Mouse (Mus musculus): Measurements from ENCODE around the gene Gstt1.

Gene Gstt1

DNA sequence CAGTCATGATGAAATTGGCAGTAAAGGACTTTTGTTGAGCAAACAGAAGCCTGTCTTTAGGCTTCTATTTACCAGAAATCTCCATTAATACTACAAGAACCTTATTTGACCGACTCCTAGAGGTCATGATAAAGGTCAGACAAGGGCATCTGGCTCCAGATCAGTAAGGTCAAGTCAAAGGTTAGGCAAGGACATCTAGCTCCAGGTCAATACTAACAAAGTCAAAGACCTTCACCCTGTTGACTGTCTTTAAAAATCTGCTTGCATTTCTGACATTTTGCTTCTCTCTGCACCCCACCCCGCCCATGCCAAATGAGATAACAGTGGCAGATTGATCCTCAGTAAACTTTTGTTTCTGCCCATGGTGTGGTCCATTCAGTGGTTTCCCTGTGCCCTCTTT, 5.8 kb upstream of the Gstt1 start:
- no peak for DNase-seq (ENCODE audit: low read depth)

DNA sequence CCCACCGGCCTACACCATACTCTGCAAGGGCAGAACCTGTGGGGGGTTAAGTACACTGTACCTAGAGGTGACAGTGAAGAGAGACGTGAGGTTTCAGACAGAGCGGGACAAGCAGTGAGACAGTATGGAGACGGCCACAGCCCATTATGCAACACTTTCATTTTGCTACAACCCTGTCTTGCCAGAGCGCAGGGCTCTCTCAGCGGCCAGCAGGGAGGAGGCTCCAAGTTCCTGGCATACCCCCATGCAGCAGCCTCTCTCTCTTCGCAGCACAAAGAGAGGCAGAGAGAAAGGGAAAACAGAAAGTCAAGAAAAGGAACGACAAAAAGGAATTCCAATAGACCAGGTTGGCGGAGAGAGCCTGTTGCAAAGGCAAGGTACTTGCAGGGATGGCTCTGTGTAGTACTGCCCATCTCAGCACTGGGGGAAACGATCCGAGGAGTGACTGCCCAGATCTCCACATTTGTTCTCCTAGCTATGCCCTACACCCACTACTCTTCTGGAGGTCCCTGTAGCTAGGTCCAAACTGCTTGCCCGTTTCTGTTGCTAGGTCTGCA, 687 bp downstream of the Gstt1 start:
- peak; percentile 61 for DNase-seq (ENCODE audit: low read depth)

DNA sequence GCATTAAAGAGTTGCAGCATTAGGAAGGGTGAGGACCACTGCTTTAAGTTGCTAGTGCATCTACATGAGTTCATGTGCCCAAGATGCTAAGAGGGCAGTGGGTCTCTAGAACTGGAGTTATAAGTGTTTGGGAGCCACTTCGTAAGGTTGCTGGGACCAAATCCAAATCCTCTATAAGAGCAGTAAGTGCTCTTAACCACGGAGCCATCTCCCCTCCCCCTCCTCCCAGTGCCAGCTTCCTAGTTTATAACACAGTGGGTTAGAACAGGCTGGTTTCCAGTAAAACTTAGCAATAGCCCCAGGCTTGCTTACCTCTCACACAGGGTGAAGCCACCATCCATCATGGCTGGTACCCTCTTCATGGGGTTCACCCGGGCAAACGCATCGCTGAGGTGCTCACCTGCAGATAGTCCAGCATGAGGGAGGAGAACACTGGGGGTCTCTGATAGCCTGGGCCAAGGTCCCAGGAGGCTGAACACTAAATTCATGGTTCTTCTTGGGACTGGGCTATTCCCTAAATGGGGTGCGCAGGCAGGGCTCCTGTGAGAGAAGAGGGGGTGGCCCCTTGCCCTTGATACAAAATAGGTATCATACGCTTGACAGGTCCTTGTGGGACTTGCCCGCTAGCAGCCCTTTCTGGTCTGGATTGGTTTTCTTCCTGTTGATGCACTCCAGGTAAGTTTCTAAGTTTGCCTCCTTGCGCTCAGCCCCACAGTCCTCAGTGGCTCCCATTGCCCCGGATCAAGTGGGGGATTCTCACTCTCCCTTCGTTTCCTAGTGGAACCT, 1.5 kb downstream of the Gstt1 start:
- no peak for DNase-seq (ENCODE audit: low read depth)

DNA sequence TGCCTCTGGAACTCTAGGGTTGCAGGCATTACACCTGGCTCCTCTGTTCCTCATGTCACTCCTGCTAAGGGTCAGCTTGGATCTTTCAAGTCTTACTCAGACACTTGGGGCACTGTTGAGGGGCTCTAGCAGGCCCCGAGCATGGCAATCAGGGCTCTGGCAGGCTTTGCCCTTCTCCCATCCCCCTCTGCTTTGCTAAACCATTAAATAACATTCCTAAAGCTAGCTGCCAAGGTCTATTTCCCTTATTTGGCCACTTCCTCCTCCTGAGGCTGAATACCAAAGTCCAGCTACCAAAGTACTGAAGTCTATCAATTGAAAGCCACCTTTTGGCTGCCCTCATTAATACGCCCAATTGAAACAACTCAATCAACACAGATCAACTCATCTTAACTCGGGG, 3.5 kb downstream of the Gstt1 start:
- peak; percentile 58 for DNase-seq (ENCODE audit: low read depth)

DNA sequence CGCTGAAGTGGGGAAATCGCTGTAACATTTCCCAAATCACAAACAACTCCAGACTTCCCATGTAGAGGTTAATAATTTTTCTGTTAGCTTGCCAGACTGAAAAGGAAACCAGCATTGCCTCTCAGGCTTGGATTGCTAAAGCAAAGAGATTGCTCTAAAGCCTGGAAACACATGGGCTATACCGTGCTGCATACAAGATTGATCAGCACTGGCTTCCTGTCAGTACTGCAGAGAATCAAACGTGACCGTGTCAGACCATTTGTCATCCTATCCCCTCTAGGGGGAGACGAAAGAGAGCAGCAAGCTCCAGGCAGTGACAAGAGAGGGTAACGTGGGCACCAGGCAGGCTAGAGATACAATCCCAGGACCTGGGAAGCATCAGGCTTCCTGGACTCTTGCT, 7.6 kb downstream of the Gstt1 start:
- DNase-seq (ENCODE audit: low read depth): peak; percentile 24

DNA sequence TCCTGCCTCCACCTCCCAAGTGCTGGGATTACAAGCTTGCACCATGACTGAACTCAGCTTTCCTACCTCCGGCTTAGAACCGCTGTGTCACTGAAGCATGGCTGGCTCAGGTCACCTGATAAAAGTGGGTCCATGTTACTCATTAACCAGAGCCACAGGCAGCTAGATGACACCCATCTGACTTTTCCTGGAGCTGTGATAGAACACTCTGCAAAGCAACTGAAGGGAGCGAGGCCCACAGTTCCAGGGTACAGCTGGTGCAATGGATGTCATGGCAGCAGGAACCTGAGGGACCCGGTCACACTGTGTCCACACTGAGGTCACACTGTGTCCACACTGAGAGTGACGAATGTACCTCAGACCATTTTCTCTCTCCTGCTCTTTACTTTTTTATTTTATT, 8.5 kb downstream of the Gstt1 start:
- no peak for DNase-seq (ENCODE audit: low read depth)

DNA sequence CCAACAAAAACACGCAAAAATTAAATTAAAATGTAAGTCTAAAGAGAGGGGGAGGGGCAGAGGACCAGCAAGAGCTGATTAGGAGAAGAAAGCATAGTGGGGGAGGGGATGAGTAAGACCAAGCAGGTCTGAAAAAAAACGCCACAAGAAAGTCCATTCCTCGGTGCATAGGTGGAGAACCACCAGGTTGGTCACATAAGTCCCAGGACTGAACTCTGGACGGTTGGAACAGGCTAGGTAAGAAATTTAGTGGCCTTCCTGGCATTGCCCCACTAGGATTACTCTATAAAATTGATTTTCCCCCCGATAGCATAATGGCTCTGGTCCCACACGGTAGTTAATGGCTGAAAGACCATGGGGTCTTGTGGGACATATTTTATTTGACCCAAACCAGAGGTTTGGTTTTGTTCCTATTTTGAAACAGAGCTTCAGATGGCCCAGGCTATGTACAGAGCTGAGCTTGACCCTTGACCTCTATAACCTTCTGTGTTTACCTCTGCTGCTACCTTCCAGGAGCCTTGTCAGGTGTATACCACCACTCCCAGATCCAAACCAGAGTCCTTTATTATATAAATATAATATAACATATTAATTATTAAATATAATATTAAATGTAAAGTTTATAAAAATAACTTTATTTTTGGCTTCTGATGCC, 9.2 kb downstream of the Gstt1 start:
- no peak for DNase-seq (ENCODE audit: low read depth)

DNA sequence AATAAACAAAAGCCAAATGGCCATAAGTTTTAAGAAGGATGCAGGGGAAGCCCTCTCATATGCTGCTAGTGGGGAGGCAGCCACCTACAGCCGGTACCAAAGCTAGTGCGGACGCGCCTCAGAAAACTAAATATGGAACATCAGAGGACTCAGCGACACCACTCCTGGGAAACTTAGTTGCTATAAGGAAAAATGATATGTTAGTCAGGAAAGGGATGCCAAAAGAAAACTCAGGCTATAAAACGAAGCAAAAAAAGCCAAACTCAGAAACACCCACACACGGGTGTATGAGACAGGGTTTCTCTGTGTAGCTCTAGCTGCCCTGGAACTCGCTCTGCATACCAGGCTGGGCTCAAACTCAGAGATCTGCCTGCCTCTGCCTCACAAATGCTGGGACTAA, 10.1 kb downstream of the Gstt1 start:
- DNase-seq (ENCODE audit: low read depth): no peak

DNA sequence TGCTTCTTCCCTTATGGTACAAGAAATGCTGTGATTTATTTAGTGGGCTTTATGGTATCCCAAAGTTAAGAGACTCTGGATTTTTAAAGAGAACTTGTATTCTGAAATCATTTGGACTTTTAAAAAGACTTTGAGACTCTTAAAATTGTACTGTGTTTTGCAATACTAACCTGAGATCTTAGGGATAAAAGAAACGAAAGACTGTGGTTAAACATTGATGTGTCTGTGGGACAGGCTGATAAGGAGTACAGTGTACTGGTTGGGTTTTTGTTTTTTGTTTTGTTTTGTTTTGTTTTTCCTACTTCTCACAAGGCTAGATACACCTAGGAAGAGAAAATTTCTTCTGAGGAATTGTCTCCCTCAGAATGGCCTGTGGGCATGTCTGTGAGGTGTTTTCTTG, 12.9 kb downstream of the Gstt1 start:
- no peak for DNase-seq (ENCODE audit: low read depth)

DNA sequence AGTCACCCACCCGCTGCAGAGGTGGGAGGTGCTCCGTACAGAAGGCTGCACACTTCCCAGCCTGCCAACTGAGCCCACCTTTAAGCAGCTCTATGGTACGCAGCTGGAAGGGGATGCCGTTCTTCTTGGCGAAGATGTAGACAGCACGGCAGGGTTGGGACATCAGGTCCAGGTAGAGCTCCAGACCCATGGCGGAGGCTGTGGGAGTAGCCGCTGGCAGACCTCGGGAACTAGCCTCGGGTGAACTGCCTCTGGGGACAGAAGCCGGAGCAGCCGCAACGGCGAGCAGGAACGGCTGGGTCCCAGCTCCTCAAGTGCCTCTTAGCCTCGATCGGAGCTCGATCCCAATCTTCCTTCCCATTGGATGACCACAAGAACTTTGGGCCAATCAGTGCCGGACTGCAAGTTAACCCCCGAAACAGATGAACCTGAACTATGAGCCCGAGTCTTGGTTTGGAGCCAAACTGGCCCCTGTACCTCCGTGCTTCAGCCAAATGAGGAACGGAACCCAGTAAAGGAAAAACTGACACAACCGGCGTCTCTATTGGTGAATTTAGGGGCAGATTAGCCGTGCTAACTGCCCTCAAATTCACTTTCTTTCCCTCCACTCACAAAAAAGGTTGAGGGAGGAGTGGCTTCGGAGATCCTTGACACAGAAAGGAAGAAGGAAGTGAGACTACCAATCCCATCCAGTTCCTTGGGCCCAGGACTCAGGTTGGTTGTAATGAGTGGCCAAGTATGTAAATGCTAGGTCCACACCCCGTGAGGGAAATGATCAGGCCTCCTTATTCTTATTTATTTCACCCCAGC, 17.4 kb downstream of the Gstt1 start, which contains the start of the genes Gm20441 and Gstt3:
Gene Gm20441, minus strand, starts transcription at position 186 of the 810 bp plus-strand sequence.
Gene Gstt3, minus strand, starts transcription at position 646 of the 810 bp plus-strand sequence.
- DNase-seq (ENCODE audit: low read depth): peak; percentile 79

DNA sequence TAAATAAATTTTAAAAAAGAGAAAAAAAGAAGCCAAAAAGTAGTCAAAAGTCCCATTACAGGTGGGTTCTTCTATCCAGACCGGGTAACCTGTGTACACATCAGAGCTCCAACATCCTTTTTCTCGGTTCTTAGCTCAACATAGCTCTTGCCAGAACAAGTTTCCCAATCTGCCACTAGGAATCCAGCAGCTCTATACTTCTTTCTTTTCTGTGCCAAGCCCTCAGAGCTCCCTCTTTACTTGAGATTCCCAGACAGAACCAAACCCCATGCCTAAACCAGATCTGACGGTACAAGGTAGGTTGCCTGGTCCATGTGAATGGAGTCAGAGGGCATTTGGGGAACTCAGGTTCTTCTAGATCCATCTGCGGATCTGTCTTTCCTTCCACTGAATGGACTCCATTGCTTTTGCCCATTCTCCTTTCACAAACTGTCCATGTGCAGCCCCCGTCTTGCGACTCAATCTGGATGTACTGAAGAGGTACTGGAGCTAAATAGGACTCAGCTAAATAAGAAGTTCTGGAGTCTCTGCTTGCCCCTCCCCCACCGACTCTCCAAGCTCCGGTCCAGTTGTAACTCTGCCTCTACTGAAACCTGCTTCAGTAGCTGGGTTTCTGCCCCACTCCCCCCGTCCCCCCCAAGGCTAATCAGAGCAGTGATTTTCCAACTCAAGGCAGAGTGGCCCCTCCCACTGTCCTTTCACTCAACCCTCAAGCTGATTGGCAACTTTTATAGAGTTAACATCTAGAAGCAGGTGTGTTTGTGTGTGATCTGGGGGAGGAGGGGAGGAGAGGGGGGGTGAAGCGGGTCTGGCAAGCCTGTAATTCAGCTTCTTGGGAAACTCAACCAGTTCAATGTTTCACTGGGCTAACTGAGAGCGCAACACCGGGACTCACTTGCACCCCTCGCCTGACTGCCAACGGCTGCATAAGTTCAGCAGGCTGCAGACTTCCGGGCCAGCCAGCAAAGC, 18.9 kb downstream of the Gstt1 start:
- DNase-seq (ENCODE audit: low read depth): no peak

DNA sequence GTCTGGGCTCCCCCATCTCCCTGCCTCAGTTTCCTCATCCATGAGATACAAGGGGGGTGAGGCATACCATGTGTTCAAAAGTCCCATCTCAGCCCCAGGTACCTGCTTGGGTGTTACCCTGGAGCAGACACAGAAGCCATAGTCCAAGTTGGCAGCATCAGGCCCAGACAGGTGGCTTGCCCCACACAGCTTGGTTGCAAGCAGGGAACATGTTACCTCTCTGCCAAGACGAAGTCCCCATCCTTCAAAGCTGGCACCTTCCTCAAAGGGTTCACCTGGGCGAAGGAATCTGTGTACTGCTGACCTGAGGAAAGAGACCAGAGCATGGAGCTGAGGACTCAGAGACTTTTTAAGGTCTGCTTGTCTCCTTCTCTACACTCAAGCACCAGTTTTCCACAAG, 20.5 kb downstream of the Gstt1 start:
- DNase-seq (ENCODE audit: low read depth): no peak

DNA sequence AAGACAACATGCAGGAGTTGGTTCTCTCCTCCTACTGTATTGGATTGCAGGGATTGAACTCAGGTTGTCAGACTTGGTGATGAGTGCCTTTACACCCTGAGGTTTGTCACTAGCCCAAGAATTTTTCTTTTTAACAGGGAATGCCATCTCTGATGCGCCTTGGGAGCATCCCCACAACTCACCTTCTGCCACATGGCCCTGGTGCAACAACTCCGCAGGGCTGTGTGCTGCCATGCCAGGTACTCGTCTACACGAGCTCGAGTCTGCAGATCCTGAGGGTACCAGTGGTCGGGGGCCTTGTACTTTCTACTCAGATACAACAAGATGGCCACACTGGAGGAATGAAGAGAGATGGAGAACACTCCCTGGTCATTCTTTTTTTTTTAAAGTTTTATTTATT, 21.8 kb downstream of the Gstt1 start:
- no peak for DNase-seq (ENCODE audit: low read depth)

DNA sequence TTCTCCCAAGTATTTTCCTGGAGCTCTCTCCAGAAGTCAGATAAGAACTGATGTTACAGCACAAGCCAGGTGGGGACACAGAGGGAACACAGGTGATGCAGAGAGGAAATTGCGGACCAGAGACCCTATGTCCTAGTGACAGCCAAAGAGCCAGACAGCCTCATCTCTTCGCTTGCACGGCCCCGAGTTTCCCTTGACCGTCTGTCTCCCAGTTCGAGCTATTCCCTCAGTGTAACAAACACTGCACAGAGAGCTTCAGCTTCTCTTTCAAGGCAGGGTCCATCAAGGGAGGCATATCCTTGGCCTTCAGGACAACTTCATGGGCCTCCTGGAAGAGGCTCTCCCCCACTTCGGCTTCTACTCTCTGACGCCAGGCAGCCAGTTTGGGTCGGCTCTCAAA, 23.8 kb downstream of the Gstt1 start:
- DNase-seq (ENCODE audit: low read depth): no peak

DNA sequence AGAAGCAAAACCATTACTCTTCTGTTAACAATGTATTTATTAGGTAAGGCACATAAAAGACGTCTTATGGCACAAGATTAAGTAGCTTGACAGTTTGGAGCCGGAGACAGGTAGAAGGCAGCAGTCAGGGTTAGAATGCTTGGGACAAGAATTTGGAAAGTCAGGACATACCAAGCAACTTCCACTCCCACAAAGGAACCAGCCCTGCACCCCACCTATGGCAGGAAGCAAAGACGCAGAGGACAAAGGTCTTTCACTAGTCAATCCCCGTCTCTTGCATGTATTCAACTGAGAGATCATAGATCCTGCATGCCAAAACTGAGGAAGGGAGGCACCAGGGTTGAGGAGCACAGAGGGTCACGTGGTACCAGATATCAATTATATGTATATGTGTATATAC, 24.3 kb downstream of the Gstt1 start:
- DNase-seq (ENCODE audit: low read depth): no peak

DNA sequence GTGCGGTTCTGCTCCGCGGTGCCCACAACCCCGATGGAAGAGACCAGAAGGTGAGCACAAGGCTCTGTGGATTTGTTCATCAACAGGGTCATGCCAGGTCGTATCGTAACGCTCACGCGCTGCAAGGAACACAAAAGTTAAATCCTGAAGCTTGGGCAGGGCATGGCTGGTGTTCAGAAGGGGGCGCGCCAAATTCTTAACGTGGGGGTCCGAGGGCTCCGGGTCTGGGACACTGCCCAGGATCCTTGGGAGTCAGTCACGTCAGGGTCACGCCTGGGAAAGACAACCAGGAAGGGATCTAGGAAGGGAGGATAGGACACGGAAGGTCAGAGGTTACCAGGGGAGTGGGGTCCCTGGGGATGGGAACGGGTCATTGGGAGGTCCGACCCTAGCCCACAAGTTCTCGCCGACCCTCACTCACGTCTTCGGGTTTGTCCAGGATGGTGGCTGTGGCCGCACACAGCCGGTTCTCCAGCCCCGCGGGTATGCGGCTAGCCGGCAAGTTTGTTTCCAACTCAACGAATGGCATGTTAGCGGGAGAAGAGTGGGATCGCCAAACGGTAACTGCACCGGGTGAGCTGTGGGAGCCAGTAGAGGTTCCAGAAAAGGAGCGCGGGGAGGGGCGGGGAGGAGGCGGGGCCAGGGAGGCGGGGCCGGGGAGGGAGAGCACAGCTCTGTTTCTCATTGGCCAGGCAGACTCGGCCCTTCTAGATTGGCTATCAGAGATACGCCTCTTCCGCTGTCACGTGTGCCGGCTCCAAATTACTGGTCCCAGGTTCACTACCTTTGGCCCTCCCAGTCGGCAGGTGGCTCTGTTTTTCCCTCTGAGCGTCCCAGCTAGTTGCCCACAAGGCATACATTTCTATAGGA, 25.4 kb downstream of the Gstt1 start, which contains the start of gene Ddt:
Gene Ddt, minus strand, starts transcription at position 620 of the 870 bp plus-strand sequence.
- DNase-seq (ENCODE audit: low read depth): peak; percentile 92

DNA sequence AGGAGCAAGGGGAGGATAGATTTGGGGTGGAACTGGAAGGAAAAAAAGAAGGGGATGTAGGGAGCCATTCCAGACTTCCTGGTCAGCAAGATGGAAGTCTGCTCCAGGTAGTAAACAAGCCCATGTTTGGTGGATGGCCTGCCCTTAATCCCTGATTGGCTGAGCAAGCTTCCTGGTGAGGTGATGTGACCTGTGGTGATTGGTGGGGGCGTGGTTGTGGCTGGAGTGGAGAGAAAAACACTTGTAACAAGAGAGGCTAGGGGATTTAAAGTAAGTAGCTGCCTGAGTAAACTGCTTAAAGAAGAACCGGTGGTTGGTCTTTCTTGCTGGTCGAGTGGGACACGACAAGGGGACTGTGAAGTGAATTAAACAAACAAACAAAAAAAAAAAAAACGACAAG, 30.6 kb downstream of the Gstt1 start:
- DNase-seq (ENCODE audit: low read depth): peak; percentile 46

DNA sequence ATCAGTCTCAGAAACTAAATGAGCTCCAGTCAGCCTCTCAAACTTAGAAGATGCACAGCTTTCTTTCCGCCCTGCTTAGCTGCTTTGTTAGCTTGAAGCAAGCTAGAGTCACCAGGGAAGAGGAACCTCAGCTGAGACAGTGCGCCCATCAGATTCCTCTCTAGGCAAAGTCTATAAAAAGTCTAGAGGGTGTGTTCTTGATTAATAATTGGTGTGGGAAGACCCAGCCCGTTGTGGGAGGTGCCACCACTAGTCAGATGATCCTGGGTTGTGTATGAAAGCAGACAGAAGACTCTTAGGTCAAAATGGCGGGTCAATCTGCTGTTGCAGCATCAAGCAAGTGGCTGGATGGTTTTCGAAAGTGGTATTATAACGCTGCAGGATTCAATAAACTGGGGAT, 31.5 kb downstream of the Gstt1 start:
- DNase-seq (ENCODE audit: low read depth): peak; percentile 21

DNA sequence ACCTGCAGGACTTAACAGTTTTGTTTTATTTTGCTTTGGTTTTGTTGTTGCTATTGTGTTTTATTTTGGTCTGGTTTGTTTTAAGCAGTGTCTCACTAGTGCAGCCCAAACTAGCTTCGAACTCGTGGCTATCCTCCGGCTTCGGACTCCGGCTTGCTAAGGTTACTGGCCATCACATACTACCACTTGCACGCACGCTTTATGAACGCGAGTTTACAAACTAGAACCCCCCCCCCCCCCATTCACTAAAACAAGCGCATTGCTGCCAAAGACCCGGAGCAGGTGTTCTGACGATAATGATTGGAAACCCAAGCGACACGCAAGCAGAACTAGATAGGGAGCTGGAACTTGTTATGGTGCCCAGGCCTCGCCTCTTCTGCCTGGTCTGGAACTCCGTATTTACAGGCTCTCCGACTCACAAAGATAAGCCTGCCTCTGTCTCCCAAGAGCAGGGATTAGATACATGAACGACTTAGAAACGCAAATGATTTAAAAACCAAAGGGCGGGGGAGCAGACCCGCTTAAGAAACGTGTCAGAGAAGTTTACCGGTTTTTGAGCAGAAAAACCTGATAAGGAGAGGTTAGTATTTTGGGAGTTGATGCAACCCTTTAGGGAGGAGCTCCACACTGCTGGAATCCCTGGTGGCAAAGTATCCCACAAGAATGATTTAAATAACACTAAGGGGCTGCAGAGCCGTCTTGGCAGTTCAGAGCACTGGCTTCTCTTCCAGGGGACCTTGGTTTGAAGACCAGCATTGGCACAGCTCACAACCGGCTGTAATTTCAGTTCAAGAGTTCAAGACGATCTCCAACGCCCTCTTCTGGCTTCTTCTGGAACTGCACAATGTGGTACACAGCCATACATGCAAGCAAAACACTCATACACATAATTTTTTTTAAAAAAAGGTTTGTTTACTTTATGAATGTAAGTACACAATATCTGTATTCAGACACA, 33.6 kb downstream of the Gstt1 start:
- DNase-seq (ENCODE audit: low read depth): peak; percentile 92
